Comparison of ENCODE assay signal across 11 mouse cellular contexts in genomic region chr6:22206179-22206578, GRCm38 (mm10).
A peak's percentile ranks its signal among the peaks of the same experiment; 100 is the strongest.
DNase-seq lines count a peak whose midpoint lies in the region; ATAC-seq lines count a peak whose summit lies in the region.
"Had no signal": no experiment of that assay in that cellular context is flagged by ENCODE, and none has a peak within 500 bp of the region (broad histone marks: within the 10 kb centered on the region; RNA-seq: fewer than 3 reads in every experiment).

No protein-coding gene starts in this region.

- H3K27ac ChIP-seq in forebrain, embryonic 15.5 days (replicated peaks) = peak overlapping the region; percentile 49
- H3K27ac ChIP-seq in forebrain, embryonic 12.5 days = no peak overlapping the region
- H3K27ac ChIP-seq in lung, embryonic 16.5 days (ENCODE audit: low read length) = peak overlapping the region; percentile 43
- peak overlapping the region; percentile 66 for H3K27ac ChIP-seq in forebrain, embryonic 16.5 days (ENCODE audit: low read length)
- H3K27ac ChIP-seq in neural tube, embryonic 15.5 days (replicated peaks) = 0 out of 2 replicates have a peak overlapping the region, but pooled peaks have one; percentile 18
- H3K27ac ChIP-seq: kidney, postnatal 0 days had no signal

- WGBS in forebrain, embryonic 15.5 days = 59% methylated on average over 14 of the region's 14 CpGs
- WGBS in forebrain, embryonic 12.5 days = 84% methylated on average over 14 of the region's 14 CpGs
- 41% methylated on average over 14 of the region's 14 CpGs for WGBS in lung, embryonic 16.5 days
- 62% methylated on average over 14 of the region's 14 CpGs for WGBS in forebrain, embryonic 16.5 days
- 40% methylated on average over 14 of the region's 14 CpGs for WGBS in neural tube, embryonic 15.5 days

- no peaks in the 10 kb centered on the region for H3K36me3 ChIP-seq in forebrain, embryonic 15.5 days
- H3K36me3 ChIP-seq in forebrain, embryonic 12.5 days (replicated peaks) = no peaks in the 10 kb centered on the region
- H3K36me3 ChIP-seq in lung, embryonic 16.5 days (ENCODE audit: control insufficient read depth, insufficient read depth, low read length) = no peaks in the 10 kb centered on the region
- H3K36me3 ChIP-seq in forebrain, embryonic 16.5 days (ENCODE audit: control insufficient read depth, insufficient read depth) = no peaks in the 10 kb centered on the region
- no peaks in the 10 kb centered on the region for H3K36me3 ChIP-seq in neural tube, embryonic 15.5 days

- H3K4me2 ChIP-seq in forebrain, embryonic 15.5 days (replicated peaks) = peak overlapping the region; percentile 34
- H3K4me2 ChIP-seq in forebrain, embryonic 12.5 days = no peak overlapping the region
- peak overlapping the region; percentile 42 for H3K4me2 ChIP-seq in lung, embryonic 16.5 days (ENCODE audit: low read depth, low read length)
- H3K4me2 ChIP-seq in forebrain, embryonic 16.5 days (ENCODE audit: low read length) = peak overlapping the region; percentile 54
- H3K4me2 ChIP-seq in neural tube, embryonic 15.5 days = peak overlapping the region; percentile 42

- H3K9ac ChIP-seq in forebrain, embryonic 15.5 days (replicated peaks) = no peak overlapping the region
- no peak overlapping the region for H3K9ac ChIP-seq in forebrain, embryonic 12.5 days
- no peak overlapping the region for H3K9ac ChIP-seq in lung, embryonic 16.5 days (ENCODE audit: low read length)
- H3K9ac ChIP-seq in forebrain, embryonic 16.5 days (replicated peaks; ENCODE audit: low read depth, low read length) = no peak overlapping the region; the same call in 1 of the 2 replicates
- H3K9ac ChIP-seq in neural tube, embryonic 15.5 days (replicated peaks) = no peak overlapping the region

- no peak for DNase-seq in lung, adult 18-20 months
- DNase-seq in spleen, postnatal 36 days (ENCODE audit: low spot score in 2 of 2) = no peak
- DNase-seq in thymus, postnatal 0 days (ENCODE audit: low spot score) = no peak
- DNase-seq: right cerebral cortex, postnatal 4 days; thymus, postnatal 36 days had no signal

- H3K4me1 ChIP-seq in forebrain, embryonic 15.5 days = peaks cover 24% of the 10 kb centered on the region
- H3K4me1 ChIP-seq in forebrain, embryonic 12.5 days = peaks cover 11% of the 10 kb centered on the region; the same call in 1 of the 2 replicates
- H3K4me1 ChIP-seq in lung, embryonic 16.5 days (replicated peaks; ENCODE audit: control insufficient read depth, insufficient read depth, low read length) = peaks cover 5% of the 10 kb centered on the region; the same call in 1 of the 2 replicates
- peaks cover 15% of the 10 kb centered on the region for H3K4me1 ChIP-seq in forebrain, embryonic 16.5 days (replicated peaks; ENCODE audit: control insufficient read depth, insufficient read depth, low read length)
- H3K4me1 ChIP-seq in neural tube, embryonic 15.5 days = peaks cover 15% of the 10 kb centered on the region; the same call in 1 of the 2 replicates

- no peaks in the 10 kb centered on the region for H3K27me3 ChIP-seq in forebrain, embryonic 15.5 days
- no peaks in the 10 kb centered on the region for H3K27me3 ChIP-seq in forebrain, embryonic 12.5 days
- no peaks in the 10 kb centered on the region for H3K27me3 ChIP-seq in lung, embryonic 16.5 days (ENCODE audit: control insufficient read depth, insufficient read depth, low read depth, low read length)
- no peaks in the 10 kb centered on the region for H3K27me3 ChIP-seq in forebrain, embryonic 16.5 days (replicated peaks; ENCODE audit: control insufficient read depth, insufficient read depth, low read length)
- no peaks in the 10 kb centered on the region for H3K27me3 ChIP-seq in neural tube, embryonic 15.5 days (replicated peaks)

- no peaks in the 10 kb centered on the region for H3K9me3 ChIP-seq in forebrain, embryonic 15.5 days
- no peaks in the 10 kb centered on the region for H3K9me3 ChIP-seq in forebrain, embryonic 12.5 days
- no peaks in the 10 kb centered on the region for H3K9me3 ChIP-seq in lung, embryonic 16.5 days (ENCODE audit: control insufficient read depth, low read length)
- H3K9me3 ChIP-seq in forebrain, embryonic 16.5 days (ENCODE audit: control insufficient read depth, low read length) = no peaks in the 10 kb centered on the region
- no peaks in the 10 kb centered on the region for H3K9me3 ChIP-seq in neural tube, embryonic 15.5 days (replicated peaks)

- peak; percentile 64; the same call in 1 of the 2 replicates for ATAC-seq in forebrain, embryonic 15.5 days (replicated peaks)
- no peak for ATAC-seq in forebrain, embryonic 12.5 days (ENCODE audit: low FRiP score)
- ATAC-seq in lung, embryonic 16.5 days (ENCODE audit: low read depth) = peak; percentile 81
- ATAC-seq in forebrain, embryonic 16.5 days = peak; percentile 67
- peak; percentile 56; the same call in 1 of the 2 replicates for ATAC-seq in neural tube, embryonic 15.5 days (ENCODE audit: low FRiP score)

- peak overlapping the region; percentile 8 for H3K4me3 ChIP-seq in forebrain, embryonic 15.5 days
- H3K4me3 ChIP-seq in forebrain, embryonic 12.5 days (replicated peaks) = no peak overlapping the region
- no peak overlapping the region for H3K4me3 ChIP-seq in lung, embryonic 16.5 days (ENCODE audit: low read length)
- peak overlapping the region; percentile 25 for H3K4me3 ChIP-seq in forebrain, embryonic 16.5 days (replicated peaks; ENCODE audit: low read length)
- peak overlapping the region; percentile 2; the same call in 1 of the 2 replicates for H3K4me3 ChIP-seq in neural tube, embryonic 15.5 days (replicated peaks)

Comparison
In these comparisons a context has a peak if more than half of its experiments do, and no peak if none do; other contexts are left out.
1. H3K4me3 ChIP-seq: peak in forebrain, embryonic 15.5 days (single experiment), forebrain, embryonic 16.5 days (single experiment) and neural tube, embryonic 15.5 days (single experiment); none in forebrain, embryonic 12.5 days (single experiment) and lung, embryonic 16.5 days (single experiment).